Mouse (Mus musculus) left cerebral cortex, postnatal 36 days (tissue): ENCODE results near the gene Hsd11b1. TPM values are rescaled to one million over a fixed set of nuclear protein-coding genes. Genes with fewer than 3 reads are reported as not detected.
"Not testable (repeated sequence)": the region's sequence is repeated elsewhere in the genome, so short reads cannot be mapped to it uniquely, and the experiment has no call there.

Experiments used
- DNase-seq, 2 experiments: peaks; one replicate each; pipeline ENCODE4 v3.0.0; 2021 to 2022; ENCODE audit warnings: low spot score in 2 of 2, mixed read lengths in 1 of 2
- intact Hi-C: fragments of 180-260 bp; cut with DNase I; formaldehyde crosslinking; loops from one replicate; pipeline ENCODE4 v1.15.1; 2025
- total RNA-seq, 2 experiments: library from RNA; stranded (reverse); gene quantifications; 2 replicates each; pipeline ENCODE4 v1.2.3; 2021

Gene Hsd11b1
- total RNA-seq, 2 experiments from 2014 or later = 14.2 to 26.7 TPM

DNA sequence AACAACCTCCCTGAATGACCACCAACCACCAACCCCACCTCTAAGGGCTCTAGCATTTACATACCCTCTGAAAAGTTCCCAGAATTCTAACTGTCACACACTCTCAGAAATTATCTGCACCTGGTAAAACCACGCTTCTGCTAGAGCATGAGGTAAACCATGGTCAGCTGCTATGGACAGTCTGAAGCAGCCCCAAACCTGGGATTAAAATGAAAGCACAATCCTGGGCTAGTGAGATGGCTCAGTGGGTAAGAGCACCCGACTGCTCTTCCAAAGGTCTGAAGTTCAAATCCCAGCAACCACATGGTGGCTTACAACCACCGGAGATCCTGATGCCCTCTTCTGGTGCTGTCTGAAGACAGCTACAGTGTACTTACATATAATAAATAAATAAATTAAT is 10.0 kb downstream of the Hsd11b1 start:
- intact Hi-C loops = loop anchor here (2.0 kb wide), 1 partner anchor 71 kb away; no protein-coding TSS in a partner anchor

DNA sequence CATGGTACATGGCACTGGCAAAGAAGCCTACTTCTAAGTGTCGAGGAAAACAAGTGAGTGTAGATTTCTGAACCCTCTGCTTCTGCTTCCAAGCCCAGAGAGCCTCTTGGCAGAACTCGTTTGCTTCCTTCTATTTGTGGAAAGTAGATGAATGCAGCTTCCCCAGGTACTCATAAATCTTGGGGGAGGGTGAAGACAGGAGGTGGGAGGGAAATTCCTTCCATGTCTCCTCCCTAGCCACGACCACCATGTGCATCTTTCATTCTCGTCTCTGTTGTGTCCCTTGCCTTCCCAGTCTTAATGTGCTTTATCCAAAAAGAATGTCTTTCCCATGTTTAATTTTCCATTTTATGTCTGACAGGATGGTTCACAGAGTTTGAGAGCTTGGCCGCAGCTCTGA is 11.3 kb downstream of the Hsd11b1 start:
- no peak for DNase-seq
- intact Hi-C loops = no loop called here

More for the DNA sequence above, 10.0 kb downstream of the Hsd11b1 start:
- not testable (repeated sequence) for DNase-seq

DNA sequence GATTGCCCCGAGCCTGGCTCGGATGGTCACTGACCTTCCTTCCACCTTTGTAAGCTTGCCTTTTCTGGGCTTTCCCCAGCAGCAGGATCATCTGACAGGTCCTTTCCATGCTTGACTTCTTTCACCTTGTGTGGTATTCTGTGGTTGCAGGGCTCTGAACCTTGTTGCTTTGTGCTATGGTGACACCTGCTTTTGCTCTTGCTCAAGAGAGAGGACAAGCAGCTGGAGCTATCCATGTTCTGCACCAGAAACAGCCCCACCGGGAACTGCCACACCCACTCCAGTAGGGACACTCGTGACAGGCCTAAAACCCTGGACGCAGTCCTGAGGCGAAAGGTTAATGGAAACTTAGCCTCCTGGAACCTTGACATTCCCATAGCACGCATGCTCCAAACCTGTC is 12.5 kb downstream of the Hsd11b1 start:
- intact Hi-C loops = no loop called here

DNA sequence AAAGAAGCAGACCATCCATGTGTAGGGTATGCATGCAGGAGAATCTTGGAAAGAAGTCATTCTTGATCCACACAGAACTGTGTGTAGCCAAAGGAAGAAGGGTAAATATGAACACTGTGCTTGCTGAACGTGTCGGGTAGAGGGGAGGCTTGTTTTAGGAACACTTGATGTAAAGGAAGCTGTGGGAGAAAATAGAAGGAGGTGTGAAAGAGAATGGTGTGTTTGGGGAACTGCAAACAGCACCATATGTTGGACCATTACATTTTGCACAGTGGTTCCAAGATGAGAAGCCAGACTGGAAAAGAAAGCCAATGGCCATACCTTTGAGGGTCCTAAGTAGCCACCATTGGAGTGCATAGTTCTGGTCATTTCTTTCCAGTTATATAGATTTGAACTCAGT is 13.8 kb downstream of the Hsd11b1 start:
- peak in 1 of 2 experiments; percentile 24 for DNase-seq
- intact Hi-C loops = no loop called here

More for the DNA sequence above, 12.5 kb downstream of the Hsd11b1 start:
- DNase-seq = no peak

DNA sequence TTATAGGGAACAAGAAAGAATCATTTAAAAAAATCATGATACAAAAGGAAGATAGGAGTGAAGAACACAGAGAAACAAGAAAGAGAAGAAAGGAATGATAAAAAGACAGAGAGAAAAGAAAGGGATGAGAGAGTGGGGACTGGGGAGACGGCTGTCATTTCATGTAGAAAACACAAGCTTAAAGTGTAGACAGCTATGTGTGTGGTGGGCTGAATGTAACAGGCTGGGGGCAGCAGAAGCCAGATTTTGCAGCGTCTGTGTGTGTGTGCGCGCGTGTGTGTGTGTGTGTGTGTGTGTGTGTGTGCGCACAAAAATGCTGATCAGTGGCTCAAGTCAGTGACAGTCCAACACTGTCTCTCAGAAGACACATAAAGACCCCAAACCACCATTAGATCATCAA is 19.6 kb downstream of the Hsd11b1 start:
- DNase-seq = no peak
- intact Hi-C loops = no loop called here

DNA sequence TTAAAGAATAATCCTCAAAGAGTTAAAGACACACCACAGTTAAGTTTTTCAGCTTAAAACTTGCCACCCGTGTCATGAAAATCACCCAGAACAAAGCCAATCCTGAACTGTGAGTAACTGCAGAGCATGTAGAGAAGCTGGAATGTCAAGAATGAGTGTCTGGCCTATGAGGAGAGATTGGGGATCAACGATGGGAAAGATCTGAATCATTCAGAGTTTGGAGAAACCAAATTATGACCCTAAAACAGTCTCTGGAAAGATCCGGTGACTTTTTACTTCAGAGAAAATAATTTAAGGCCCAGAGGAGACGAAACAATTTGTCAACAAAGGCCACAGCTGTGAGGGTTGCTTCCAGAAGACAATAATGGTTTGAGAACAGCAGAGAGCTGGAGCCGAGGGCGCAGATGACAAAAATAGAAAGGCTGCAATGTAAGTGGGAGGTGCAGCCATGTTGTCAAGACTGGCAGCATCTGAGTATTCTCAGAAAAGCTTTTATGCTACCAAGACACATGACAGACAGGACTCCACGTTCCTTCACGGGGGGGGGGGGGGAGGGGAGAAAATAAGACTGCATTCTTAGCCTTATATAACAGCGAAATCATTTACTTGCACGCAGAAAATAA is 20.2 kb downstream of the Hsd11b1 start:
- intact Hi-C loops = no loop called here
- DNase-seq = no peak

DNA sequence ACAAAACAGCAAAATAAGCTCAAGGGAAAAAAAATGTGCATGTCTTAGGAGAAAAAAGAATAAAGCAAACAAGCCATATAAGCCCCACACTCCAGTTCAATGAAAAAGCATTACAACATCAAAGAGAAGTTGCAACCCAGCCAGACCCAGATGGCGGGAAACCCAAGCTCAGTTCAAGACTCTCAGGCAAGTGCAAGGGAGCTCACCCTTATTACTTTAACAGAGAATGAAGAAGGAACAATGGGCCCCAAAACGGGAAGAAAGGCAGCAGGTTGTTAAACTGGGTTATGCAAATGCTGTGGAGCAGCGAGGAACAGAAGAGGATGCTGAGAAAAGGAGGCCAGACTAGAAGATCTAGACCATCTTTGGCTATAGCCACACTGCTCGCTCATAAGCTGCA is 21.0 kb downstream of the Hsd11b1 start:
- intact Hi-C loops = no loop called here
- no peak for DNase-seq

DNA sequence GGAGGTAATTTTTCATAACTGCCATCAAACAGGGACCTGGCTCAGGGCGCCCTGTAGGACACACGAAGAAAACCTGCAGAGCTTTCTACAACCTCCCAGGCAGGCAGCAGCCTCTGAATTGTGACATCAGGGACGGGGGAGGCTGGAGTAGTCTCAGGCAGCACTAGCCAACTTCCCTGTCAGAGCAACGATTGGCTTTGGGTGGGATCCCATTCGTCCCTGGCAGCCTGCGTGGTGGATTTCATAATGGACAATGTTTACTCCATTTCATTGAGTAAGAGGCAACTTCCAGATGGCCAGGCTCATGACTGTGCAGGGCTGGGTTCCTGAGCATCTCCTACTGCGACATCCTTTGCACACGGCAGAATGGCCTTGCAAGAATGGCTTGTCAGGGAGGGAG is 21.6 kb downstream of the Hsd11b1 start:
- peak; percentile 87 to 90 for DNase-seq
- intact Hi-C loops = no loop called here

DNA sequence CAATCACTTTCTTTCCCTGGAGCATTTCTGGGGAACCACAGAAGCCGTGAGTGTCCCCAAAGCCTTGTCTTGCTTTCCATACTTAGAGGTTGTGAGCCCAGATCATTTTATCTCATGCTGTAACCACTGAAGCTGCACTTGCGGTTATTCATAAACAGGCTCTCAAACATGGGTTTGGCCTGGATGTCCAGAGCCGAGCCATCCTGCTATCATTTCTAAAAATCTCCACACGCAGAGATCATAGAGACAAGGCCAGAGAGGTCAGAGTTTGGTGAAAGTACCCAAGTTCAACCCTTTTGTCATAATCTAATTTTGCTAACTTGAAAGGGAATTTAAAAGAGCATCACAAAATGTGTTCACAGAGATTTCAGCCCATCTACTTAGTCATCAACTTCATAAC is 22.4 kb downstream of the Hsd11b1 start:
- intact Hi-C loops = no loop called here

DNA sequence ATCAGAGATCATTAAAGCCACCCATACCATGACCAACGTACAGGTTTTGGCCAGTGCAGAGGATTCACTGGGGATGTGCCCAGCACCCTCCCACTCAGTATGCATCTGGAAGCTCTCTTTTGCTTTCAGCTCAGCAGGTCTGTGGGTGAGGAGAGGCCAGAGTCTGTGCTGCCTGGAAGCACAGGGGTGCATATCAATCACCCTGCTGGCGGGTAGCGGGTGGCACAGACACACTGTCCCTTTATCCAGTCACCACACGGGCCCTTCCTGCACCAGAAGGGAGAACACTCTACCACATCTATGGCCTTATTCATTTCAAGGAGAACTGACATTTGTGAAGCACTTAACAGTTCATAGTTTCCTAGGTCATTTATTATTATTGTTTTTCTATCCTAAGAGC is 25.4 kb downstream of the Hsd11b1 start:
- intact Hi-C loops = no loop called here
- DNase-seq = no peak

More for the DNA sequence above, 22.4 kb downstream of the Hsd11b1 start:
- DNase-seq = no peak

DNA sequence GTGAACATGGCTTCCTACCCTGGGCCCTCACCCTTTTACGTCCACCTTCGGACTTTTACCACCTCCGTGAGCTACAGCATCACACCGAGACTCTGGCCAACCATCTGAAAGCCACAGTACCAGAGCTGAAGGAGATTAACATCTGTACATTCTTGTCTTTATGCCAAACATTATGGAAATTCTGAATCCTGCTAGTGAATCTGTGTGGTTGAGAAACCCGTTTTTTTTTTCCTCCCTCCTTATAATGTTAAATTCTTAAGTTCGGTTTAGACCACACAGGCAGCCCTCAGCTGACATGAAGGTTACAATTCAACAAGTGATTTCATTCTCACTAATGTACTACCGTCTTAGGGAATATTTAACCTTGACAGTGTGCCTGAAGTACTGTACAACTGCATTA is 28.9 kb downstream of the Hsd11b1 start:
- DNase-seq = no peak
- intact Hi-C loops = no loop called here

DNA sequence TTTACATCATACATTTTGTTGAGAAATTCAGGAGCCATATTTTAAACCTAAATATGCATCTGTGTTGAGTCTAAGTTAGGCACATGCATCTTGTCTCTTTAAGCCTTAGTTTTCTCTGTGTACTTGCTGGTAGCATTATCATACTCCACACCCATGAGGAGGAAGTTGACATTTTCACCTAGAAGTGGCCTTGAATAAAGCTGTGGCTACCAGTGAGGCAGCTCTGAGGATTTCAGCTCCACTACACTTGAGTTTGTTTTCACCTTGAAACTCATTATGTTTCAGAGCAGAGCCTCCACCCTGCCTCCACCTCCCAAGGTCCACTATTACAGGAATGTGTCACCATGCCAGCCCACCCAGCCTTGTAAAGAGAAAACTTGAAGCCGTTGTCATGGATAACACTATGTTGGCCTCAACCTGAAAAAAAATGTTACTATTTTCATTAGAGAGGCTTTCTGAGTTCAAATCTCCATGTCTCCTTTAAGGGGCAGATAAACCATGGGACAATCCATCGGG is 29.7 kb downstream of the Hsd11b1 start:
- intact Hi-C loops = no loop called here
- DNase-seq = no peak

DNA sequence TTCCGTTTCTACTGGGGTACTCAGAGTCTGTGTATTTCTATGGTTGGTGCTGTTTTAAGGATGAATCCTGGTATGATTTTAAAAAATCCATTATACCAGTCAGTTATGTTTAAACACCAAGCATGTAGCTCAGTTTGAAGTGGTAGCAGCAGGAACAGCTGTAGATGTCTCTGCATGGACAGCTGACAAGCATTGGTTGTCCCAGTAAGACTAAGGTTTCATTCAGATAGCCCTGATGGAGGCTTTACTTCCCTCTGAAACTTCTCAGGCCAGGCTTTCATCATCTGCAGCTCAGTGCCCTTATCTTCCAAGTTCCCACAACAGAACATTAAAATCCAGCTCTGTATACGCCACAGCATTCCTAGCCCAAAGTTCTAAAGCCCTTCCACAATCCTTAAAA is 31.1 kb downstream of the Hsd11b1 start:
- intact Hi-C loops = no loop called here
- DNase-seq = no peak

DNA sequence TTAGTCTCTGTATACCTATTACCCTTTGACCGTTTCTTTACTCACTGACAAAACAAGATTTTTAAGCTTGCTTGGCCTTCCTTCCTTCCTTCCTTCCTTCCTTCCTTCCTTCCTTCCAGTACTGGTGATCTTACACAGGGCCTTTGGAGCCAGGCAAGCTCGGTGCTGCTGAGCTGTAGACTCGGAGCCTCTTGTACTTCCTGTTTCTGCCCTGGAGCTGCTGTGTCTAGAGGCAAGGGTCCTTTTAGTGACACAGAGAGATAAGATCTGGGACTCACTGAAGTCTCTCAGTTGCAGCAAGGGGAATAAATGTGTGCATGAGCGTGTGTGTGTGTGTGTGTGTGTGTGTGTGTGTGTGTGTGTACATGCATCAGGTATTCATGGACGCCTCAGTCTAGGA is 32.9 kb downstream of the Hsd11b1 start:
- no peak for DNase-seq
- intact Hi-C loops = no loop called here

DNA sequence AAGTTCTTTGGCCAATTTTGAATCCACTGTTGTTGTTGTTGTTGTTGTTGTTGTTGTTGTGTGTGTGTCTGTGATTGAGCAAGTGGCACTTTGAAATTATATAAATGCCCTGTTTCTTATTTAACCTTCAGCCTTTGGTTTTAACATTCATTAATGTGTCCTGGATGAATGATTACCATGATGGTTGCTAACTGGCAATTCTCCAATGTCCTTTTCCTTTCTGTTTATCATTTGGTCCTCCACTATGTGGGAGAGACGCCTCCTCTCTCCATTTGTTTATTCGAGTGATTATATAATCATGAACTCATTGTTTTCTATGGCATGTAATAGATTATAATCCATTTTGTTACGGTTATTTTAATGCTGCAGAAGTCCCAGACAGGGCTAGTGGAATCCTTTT is 33.3 kb downstream of the Hsd11b1 start:
- no peak for DNase-seq
- intact Hi-C loops = no loop called here

DNA sequence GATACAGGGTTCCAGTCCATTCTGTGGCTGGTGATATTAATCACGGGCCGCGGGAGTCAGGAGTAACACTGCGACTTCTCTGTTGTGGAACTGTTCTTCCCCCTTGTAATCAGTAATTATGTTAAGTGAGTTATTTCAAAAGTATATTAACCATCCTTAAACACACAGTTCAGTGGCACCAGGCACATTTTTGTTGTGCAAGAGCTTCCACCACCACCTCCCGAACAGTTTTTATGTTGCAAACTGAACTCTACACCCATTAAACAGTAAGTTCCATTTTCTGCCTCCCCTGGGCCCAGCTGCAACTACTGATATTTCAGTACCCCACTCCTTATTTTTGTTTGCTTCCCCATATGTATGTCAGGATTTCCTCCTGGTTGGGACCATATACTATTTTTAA is 34.3 kb downstream of the Hsd11b1 start:
- intact Hi-C loops = no loop called here
- DNase-seq = no peak

DNA sequence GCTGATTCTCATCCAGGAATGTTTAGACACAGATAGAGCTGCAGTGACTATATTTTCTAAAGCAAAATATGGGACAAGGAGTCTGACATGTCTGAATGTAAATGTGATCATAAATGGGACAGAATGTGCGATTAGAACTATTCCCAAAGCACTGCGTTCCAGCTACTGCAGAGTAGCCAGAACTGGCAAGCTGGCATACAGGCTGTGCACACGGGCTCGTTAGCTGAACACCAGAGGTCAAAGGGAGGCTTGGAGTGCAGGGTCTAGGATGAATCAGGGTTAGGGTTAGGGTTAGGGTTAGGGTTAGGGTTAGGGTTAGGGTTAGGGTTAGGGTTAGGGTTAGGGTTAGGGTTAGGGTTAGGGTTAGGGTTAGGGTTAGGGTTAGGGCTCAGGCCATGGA is 36.3 kb downstream of the Hsd11b1 start:
- DNase-seq = no peak
- intact Hi-C loops = no loop called here

DNA sequence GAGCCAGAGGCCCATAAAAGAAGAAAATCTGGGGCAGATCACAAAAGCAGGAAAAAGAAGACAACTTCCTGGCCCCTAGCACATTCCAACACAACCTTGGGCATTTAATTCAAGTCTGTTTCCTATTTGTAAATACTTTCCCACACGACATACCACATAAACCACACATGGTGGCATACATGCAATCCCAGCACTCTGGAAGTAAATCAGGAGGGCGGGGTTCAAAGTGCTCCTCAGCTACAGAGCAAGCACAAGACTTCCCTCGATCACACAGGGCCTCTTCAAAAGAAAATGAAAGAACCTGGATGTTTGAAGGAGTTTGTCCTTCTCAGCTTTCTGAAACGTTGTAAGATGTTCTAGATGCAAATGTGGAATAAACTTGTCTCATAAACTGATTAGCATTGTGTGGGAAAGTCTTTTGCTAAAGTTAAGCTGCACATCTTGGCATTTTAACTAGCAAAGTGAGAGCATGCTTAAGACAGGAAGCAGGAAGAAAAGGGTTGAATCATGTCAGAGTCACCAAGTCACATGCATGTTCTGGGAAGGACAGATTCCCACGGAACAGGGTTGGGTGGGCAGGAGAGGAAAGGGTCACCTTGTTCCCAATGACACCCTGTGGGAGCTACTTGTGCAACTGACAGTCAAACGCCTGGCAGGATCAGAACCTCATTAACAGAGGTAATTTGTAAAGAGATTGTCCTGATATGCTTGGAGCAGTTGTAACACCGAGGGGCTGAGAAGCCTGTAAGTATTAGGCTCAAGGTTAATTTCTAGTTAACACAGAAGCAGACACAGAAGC is 37.0 kb downstream of the Hsd11b1 start:
- intact Hi-C loops = no loop called here
- no peak for DNase-seq

DNA sequence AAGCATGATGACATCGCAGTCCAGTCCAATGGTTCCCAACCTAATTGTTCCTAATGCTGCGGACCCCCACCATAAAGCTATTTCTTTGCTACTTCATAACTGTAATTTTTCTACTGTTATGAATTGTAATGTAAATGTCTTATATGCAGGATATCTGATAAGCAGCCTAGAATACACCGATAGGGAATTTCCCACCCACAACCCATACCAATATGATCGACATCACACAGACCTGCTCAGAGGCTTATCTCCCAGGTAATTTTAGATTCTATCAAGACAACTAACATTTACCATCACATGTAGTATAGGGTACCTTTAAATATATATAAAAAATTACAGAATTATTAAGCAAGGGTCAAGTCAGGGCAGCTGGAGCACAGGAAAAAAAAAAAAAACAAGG is 37.8 kb downstream of the Hsd11b1 start:
- intact Hi-C loops = no loop called here
- DNase-seq = no peak

DNA sequence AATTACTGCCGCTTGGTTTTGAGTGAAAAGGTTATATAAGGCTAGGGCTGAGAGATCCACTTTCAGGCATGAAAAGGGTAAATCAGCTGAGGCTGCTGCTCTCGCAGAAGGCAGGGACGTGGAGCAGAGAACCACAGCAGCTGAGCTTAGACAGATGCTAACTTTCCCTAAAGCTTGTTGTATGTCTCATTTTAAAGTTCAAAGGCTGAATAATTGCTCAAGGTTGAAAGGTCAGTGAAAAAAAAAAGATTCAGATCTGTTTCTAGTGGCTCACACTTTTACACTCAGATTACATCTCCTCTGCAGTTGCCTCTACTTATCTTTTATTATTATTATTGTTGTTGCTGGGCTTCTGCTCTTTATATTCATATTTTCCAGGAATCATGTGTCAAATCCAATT is 38.3 kb downstream of the Hsd11b1 start:
- intact Hi-C loops = no loop called here
- no peak for DNase-seq

DNA sequence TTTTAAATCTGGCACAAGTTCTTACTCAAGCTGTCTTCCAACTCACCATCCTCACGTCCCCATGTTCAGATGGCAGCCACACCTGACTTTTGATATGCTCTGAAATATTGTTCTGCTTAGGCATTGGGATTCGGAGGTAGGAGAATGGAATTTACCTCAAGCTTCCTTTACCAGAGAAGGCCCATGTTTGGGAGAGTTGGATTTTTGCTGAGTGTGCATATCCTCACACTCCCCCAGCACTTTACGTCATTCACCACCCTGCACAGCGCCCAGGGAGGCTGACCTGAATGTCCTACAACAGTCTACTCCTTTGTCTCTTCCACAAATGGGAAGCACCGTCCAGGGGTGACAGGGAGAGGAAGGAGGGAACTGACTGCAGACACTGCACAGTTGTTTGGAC is 43.5 kb downstream of the Hsd11b1 start:
- DNase-seq = no peak
- intact Hi-C loops = no loop called here
